Mouse (Mus musculus): ENCODE results near the gene Gm49355.

The Gm49355 gene

DNA sequence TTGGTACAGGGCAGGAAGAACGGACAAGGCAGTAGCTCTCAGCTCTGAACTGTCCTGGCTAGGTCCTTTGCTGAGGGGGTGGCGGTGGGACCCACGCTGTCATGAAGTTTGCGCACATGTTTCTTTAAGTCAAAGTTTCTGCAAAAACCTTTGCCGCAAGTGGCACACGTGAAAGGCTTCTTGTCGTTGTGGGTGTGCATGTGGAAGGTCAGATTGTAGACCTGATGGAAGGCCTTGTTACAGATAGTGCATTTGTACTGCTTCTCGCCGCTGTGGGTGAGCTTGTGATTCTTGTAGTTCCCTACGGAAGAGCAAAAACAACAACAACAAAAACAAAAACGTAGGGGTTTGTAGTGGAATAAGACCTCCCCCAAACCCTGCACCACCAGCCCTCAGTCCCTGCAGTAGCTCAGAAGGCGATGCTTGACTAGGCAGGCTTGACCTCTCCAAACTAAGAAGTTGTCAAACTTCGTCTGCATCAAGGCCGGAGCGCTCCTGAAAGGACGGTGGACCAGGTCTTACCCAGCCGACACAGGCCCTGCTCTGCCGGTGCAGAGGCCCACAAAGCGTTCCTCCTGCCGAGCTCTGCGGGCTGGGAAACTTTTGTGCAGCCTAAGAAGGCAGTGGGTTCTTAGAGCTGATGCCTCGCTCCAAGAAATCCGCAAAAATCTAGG is 58.8 kb downstream of the Gm49355 start:
- no peak for DNase-seq (ENCODE audit: low read depth, low spot score)

DNA sequence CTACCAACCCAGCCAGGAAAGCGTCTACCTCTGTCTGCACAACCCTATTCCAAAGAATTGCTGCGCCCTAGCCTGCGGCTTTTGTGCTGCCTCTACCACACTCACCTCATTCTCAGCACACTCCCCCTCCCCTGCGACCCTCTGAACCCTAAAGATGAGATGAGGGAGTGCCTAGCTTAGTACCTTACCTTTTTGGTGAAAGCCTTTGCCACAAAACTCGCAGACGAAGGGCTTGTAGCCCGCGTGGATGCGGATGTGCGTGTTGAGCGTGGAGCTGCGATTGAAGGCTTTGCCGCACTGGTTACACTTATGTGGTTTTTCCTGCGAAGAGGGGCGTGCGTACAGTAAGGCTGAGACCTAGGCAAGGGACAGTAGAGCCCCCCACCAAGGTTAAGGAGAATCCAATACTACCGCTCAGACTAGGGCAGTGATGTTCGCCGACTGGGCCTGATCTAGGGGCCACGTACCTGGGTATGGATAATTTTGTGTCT is 59.7 kb downstream of the Gm49355 start:
- no peak for DNase-seq (ENCODE audit: low read depth, low spot score)

DNA sequence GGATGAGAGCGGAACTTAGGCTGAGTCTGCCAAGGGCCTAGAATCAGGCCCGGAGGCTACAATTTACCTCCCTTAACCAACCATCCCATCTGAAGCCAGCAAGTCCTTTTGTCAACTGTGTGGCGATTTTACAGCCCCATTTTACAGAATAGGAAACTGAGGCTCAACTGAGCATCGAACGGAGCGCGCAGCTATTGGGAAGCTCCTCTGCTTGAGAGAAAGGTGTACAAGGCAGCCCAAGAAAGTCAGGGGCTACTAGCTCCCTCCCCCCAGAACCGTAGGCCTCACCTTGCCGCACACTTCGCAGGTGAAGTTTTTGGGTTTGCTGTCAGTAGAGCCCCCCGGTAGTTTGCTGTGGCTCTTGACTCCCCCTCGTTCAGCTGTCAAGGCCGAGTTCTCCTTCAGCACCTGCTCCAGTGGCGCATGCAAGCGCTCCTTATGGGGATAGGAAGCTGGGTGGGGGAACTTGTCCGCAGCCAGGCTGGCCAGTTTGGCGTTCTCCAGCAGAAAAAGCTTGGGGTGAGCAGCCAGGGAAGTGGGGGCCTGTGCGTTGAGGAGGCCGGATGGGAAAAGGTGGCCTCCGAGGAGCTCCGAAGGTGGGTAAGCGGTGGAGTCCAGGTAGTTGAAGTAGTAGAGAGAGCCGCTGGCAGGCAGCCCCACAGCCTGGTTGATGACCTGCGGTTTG is 60.4 kb downstream of the Gm49355 start:
- no peak for DNase-seq (ENCODE audit: low read depth, low spot score)

DNA sequence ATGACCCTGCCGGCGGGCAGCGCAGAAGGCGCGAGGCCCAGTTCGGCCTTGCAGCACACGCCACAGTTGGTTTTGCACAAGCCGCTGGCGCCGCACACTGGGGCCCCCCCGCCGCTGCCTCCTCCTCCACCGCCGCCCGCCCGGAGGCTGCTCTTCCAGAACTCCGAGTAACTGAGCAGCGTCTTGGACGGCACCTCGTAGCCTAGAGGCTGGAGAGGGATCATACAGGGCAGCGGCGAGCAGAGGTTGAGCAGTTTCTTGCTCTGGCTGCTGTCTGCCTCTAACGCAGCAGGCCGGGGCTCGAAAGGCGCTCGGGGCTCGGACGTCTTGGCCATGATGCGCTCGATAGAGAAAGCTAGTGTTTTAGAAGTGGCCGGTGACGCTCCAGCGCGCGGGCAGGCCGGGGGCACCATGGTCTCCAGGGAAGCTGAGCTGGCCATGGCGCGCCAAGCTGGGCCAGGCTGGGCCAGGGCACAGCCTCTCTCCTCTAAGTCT is 61.0 kb downstream of the Gm49355 start:
- no peak for DNase-seq (ENCODE audit: low read depth, low spot score)

DNA sequence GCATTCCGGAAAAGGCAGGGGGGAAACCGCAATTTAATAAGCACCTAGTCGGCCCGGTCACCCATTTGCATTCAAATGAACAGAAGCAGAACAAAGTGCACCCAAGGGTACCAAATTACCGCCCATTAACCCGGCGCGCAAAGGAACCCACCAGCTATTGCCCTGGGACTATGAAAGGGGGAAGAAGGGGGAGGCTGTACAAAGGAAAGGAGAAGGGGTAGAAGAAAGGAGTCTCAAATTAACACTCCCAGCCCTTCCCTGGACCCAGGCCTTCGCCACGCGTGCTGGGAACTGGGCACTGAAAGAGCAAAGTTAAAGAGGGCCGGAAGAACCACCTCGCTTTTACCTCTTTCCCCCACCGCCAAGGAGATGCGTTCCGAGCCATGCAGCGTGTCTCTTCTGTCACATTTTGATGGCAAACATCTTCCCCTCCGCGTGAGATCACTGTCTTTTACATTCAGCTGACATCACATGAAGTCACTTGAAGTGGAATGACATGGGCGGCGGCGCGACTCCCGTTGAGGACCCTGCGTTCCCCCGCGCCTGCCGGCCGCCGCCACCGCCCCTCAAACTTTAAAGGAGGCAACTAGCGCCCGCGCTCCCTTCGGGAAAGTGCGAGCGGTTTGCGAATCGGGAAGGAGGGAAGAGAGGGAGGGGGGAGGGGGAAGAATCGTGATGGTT is 61.6 kb downstream of the Gm49355 start:
- DNase-seq (ENCODE audit: low read depth, low spot score) = no peak

DNA sequence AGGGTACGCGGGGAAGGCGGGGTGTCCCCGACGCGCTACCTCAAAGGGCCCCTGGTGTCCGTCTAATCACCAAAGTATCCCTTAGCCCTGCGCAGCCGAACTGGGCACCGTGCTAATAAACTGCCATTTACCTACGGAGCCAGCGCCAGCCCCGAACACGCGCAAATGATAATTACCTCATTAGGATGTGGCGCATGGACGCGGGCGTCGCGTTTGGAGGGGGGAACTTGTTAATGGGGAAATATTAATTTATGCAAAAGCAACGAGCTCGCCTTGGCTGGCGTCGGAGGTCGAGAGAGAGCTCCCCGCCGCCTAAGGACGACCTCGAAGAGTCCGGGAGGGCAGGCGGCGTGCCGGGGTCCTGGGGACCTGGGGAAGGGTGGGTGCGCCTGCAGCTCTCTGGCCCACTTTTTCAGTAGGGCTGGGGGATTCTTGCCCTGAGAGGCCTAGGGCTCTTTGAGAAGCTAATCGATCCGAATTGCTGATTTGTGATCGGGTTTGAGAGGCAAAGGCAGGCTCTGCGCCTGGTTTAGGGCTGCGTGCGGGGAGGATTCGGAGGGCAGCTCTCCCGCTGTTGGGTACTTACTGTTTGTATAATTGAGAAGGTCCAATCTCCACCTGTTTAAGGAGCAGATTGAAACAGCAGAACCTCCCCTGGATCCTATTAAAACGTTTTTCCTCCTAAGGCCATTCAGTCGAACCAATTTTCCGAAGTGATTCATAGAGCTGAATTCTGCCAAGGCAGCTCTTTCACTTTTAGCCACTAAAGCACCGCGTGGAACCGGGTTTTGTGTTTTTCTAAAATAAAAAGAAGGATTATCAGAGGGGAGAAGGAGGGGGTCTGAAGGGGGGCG is 62.5 kb downstream of the Gm49355 start:
- DNase-seq (ENCODE audit: low read depth, low spot score) = no peak

DNA sequence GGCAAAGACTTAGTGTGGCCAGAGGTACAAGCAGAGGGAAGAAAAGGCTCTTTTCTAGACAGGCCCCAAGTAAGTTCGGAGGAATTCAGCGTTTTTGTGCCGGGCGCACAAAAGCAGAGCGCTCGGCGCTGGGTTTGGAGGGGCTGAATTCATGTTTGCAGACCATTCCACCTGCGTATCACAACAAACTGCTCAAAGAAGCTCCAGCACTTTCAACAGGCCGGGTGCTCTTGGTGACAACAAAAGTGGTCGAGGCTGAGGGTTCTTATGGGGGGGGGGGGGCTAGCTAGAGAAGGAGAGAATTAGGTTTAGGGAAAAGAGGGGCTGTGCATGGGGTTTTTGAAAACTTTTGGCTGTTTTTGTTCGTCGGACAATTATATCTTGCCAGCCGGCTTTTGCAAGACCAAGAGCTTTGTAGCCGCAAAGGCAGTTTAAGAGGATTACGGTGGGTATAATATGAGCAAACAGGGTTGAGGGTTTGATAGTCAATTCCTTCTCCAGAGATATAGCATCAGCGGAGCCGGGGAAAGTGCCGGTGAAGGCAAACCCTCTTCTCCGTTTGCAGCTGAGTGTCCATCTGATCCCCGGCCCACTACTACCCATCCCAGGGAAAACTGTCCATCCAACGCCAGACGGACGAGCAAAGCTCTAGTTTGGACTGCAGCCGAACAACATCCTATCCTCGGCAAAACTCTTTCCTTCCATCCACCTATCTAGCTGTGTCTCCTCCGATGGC is 63.3 kb downstream of the Gm49355 start:
- DNase-seq (ENCODE audit: low read depth, low spot score) = no peak

DNA sequence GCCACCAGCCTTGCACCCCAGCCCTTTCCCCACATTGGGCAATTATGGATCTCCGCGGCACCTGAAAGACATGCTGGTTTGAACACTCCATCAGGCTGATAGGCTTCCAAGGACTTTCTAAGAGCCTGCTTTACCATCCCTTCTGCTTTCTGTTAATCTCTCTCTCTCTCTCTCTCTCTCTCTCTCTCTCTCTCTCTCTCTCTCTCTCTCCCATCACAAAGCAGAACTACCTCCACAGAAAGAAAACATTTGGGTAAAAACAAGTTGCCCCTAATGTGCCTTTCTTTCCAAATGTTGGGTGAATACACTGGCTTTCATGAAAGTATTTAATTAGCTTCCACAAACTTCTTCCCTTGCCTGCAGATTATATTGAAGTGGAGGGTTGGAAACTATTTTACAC is 64.3 kb downstream of the Gm49355 start, which contains the start of gene Fezf2:
Gene Fezf2, minus strand, starts transcription at position 101 of the 400 bp plus-strand sequence.
- DNase-seq (ENCODE audit: low read depth, low spot score) = no peak

DNA sequence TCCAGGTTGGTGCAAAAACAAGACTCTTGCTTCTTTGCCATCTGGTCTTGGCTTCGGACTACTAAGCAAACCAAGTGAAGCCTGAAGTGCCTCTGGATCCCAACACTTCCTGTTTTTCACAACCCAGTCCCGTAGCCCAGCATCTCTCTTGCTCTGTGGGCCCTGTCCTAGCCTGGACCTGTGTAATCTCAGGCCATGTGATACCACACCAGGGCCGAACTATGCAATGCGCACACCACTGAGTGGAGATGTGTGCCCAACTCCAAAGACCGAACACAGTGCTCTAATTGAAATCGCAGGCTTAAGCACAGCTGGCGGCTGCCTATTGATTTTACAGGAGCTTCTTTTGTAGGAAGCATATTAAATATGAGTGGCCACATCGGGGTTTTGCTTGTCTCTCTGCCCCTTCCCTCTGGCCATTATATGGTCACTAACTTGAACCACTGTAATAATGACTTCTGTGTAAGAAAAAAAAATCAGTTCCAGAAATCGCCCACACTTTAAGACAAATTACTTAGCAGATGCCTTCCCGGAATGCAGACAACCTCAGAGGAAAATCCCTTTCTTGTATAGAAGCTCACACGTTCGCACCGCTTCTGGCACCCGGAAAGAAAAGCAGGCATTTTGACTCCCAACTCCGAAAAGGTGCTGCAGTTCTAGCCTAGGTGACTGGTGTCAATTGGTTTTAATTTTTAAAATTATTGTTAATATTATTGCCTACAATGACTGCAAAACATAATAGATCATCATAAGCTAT is 65.7 kb downstream of the Gm49355 start:
- no peak for DNase-seq (ENCODE audit: low read depth, low spot score)

DNA sequence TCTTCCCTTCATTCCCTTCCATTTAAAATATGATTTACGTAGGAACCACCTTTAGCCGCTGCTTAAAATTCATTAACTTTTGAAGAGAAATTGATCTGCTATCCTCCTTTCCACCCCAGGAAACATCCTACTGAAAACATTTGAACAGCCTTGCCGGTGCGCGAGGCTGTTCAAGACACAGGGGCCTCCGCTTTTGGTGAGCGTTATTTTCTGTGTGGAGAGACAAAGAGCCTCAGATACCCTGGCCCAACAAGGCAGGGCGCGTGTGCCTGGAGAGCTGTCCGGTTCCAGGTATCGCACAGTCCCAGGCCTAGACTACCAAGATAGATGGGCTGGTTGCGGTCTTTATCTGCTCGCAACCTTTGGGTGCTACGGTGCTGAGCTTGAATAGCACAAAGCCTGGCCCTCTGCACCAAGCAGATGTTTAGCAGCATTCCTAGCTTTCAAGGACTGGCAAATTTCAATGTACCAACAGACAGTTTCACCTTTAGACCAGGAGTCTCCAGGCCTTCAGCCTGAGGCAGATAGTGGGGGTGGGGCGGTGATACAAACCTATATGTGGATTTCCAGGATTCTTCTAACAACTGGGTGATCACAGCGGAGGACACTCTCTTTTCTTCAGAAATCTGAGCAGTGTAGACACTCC is 66.6 kb downstream of the Gm49355 start:
- no peak for DNase-seq (ENCODE audit: low read depth, low spot score)
